Mouse (Mus musculus) myocyte (in vitro differentiated cells): Measurements from ENCODE around the gene Fam189a1.

Experiments used
- CEBPB ChIP-seq: IDR thresholded peaks from 2 replicates; pipeline ENCODE4 v1.6.1; 2011; ENCODE audit warnings: mild to moderate bottlenecking, moderate library complexity; ENCODE audit not compliant: poor library complexity, insufficient read depth, severe bottlenecking
- E2F4 ChIP-seq: IDR thresholded peaks from one replicate; pipeline ENCODE4 v1.6.1; 2011; ENCODE audit warnings: mild to moderate bottlenecking, control low read depth, moderate library complexity; ENCODE audit not compliant: insufficient read depth
- MAX ChIP-seq: IDR thresholded peaks from one replicate; pipeline ENCODE4 v1.6.1; 2011; ENCODE audit warnings: low read depth, mild to moderate bottlenecking, control low read depth
- MYOD1 ChIP-seq, 3 experiments: IDR thresholded peaks; one replicate each; pipeline ENCODE4 v1.6.1; 2011; ENCODE audit warnings: control low read depth in 2 of 3, low read depth in 2 of 3, mild to moderate bottlenecking in 2 of 3, moderate library complexity in 1 of 3; ENCODE audit not compliant: insufficient read length in 2 of 3, control insufficient read depth in 1 of 3
- POLR2A ChIP-seq: IDR thresholded peaks from one replicate; pipeline ENCODE4 v1.6.1; 2011; ENCODE audit warnings: low read depth, mild to moderate bottlenecking, control low read depth, moderate library complexity; ENCODE audit not compliant: insufficient read length
- POLR2AphosphoS2 ChIP-seq: IDR thresholded peaks from one replicate; pipeline ENCODE4 v1.6.1; 2011; ENCODE audit warnings: low read depth, control low read depth; ENCODE audit not compliant: insufficient read length
- TCF12 ChIP-seq: IDR thresholded peaks from one replicate; pipeline ENCODE4 v1.6.1; 2011; ENCODE audit warnings: mild to moderate bottlenecking, control low read depth; ENCODE audit not compliant: poor library complexity, insufficient read depth, severe bottlenecking
- USF1 ChIP-seq: IDR thresholded peaks from one replicate; pipeline ENCODE4 v1.6.1; 2011; ENCODE audit warnings: low read depth, mild to moderate bottlenecking, control low read depth, moderate library complexity

DNA sequence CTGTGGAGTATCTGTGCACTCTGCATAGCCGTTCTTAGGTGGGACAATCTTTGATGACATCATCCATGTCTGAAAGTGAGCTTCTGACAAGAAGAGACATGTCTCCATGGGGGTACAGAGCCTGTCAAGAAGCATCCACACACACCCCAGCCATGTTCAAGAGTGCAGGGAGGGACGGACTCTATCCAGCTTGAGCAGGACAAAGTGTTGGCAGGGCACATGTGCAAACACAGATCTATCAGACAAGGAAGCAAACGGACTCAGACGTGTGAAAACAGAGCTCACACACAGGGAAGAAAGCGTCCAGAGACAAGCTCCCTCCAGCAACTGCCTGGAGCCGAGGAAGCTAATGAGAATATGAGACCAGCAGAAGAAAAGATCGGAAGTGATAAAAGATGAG is 239.7 kb downstream of the Fam189a1 start:
- no peak for TF ChIP-seq TCF12
- no peak for TF ChIP-seq POLR2A
- no peak for TF ChIP-seq USF1
- no peak for TF ChIP-seq POLR2AphosphoS2
- no peak for TF ChIP-seq CEBPB
- no peak for TF ChIP-seq MYOD1 (IDR thresholded peaks at IDR 0.05; ENCODE audit: control insufficient read depth in 1 of 3, insufficient read length in 2 of 3, low read depth in 2 of 3)
- no peak for TF ChIP-seq MAX
- TF ChIP-seq E2F4 = no peak
